Mouse (Mus musculus) lung, postnatal 36 days (tissue): Measurements from ENCODE around the gene Acsm5.
"Not testable (repeated sequence)": the region's sequence is repeated elsewhere in the genome, so short reads cannot be mapped to it uniquely, and the experiment has no call there.

ENCODE experiments used
- DNase-seq: peaks from one replicate; pipeline ENCODE4 v3.0.0; 2022; ENCODE audit warnings: mixed read lengths

The Acsm5 gene

GRCm38 (mm10) chr7:119550471-119551222 is 31.4 kb downstream of the Acsm5 start:
- no peak for DNase-seq

- no peak for DNase-seq
These were observed 34.8 kb downstream of the Acsm5 start, which contains the start of gene Acsm2 for GRCm38 (mm10) chr7:119554040-119554439. Gene Acsm2 (plus strand): TSS chr7:119554340.

DNA sequence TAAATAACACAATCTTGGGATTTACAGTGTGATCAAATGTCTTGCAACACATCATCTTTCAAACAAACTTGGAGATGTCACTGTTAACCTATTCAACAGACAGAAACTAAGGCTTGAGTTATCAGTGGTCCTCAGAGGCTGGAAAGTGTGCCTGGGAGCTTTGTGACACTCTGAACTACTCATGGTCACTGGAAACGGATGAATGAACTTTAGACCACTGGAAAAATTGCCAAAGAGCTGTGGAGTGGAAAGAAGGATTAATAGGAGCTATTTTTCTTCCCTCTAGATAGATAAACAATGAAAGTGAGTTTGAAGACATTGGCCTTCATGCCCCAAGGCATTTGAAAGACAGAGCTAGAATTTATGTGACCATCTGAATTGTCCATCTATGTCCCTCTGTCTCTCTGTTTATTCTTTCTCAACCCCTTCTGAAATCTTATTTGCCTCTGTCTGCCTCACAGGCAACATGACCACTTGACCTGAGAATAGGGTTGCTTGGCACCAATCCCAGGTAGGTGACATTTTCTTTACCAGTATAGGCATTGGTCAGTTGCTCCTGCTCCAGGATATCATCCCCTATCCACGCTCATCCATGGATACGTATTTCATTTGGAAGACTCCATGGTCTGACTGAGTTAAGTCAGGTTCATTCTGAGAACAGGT is 40.7 kb downstream of the Acsm5 start:
- DNase-seq: peak; percentile 11

DNA sequence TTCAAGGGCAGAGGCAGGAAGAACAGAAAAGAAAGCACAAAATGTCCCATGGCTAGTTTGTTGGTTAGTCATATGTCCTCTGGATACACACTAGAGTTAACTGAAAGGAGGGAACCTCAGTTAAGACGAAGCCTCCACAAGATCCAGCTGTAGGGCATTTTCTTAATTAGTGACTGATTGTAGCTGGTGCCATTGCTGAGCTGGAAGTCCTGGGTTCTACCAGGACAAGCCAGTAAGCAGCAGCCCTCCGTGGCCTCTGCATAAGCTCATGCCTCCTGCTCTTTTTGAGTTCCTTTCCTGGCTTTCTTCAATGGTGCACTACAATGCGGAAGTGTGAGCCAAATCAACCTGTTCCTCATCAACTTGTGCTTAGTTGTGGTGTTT is 41.2 kb downstream of the Acsm5 start:
- DNase-seq: no peak

GRCm38 (mm10) chr7:119561441-119561840 is 42.2 kb downstream of the Acsm5 start:
- no peak for DNase-seq

- not testable (repeated sequence) for DNase-seq
These were observed 43.2 kb downstream of the Acsm5 start for GRCm38 (mm10) chr7:119562476-119562875.

DNA sequence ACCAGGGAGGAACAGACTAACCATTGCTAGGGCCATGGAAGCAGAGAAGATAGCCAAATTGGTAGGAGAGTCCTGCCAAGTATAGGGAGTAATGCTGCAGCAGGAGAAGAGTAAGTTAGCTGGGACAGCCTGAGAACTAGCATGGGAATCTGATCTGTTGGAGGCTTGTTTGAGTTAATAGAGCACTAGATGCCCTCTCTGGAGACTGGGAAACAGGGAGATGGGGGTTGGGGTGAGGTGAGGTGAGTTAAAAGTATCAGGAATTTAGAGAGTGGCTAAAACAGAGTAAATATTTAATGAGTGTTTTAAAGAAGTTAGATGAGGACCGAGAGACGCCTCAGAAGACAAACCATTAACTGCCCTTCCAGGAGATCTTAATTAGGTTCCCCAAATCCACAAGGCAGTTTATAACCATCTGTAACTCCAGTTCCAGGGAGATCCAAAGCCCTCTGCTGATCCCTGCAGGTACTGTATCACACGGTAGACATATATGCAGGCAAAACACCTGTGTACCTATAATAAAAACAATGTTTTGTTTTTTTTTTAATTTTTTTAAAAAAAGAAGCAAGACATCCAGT is 75.4 kb downstream of the Acsm5 start:
- no peak for DNase-seq
